Mouse (Mus musculus) myocyte (in vitro differentiated cells): ENCODE measurements around the gene Zfp827. TPM values are rescaled to one million over a fixed set of nuclear protein-coding genes. Genes with fewer than 3 reads are reported as not detected.

Experiments used
- H3K27me3 ChIP-seq: one replicate; pipeline ENCODE4 v1.6.1; 2011; ENCODE audit not compliant: control insufficient read depth, insufficient read depth, insufficient read length
- H3K36me3 ChIP-seq: one replicate; pipeline ENCODE4 v1.6.1; 2011; ENCODE audit not compliant: control insufficient read depth, insufficient read depth
- H3K4me2 ChIP-seq: one replicate; pipeline ENCODE4 v1.6.1; 2011; ENCODE audit warnings: low read depth, control low read depth
- H3K4me3 ChIP-seq: one replicate; pipeline ENCODE4 v1.5.1; 2011; ENCODE audit warnings: mild to moderate bottlenecking, control low read depth, moderate library complexity
- H3K79me2 ChIP-seq: one replicate; pipeline ENCODE4 v1.6.1; 2011; ENCODE audit not compliant: control insufficient read depth, insufficient read depth
- H3ac ChIP-seq: one replicate; pipeline ENCODE4 v1.6.1; 2011; ENCODE audit not compliant: control insufficient read depth, insufficient read length
- CEBPB ChIP-seq: IDR thresholded peaks from 2 replicates; pipeline ENCODE4 v1.6.1; 2011; ENCODE audit warnings: mild to moderate bottlenecking, moderate library complexity; ENCODE audit not compliant: poor library complexity, insufficient read depth, severe bottlenecking
- E2F4 ChIP-seq: IDR thresholded peaks from one replicate; pipeline ENCODE4 v1.6.1; 2011; ENCODE audit warnings: mild to moderate bottlenecking, control low read depth, moderate library complexity; ENCODE audit not compliant: insufficient read depth
- MAX ChIP-seq: IDR thresholded peaks from one replicate; pipeline ENCODE4 v1.6.1; 2011; ENCODE audit warnings: low read depth, mild to moderate bottlenecking, control low read depth
- MYOD1 ChIP-seq, 3 experiments: IDR thresholded peaks; one replicate each; pipeline ENCODE4 v1.6.1; 2011; ENCODE audit warnings: control low read depth in 2 of 3, low read depth in 2 of 3, mild to moderate bottlenecking in 2 of 3, moderate library complexity in 1 of 3; ENCODE audit not compliant: insufficient read length in 2 of 3, control insufficient read depth in 1 of 3
- MYOG ChIP-seq, 3 experiments: IDR thresholded peaks; one replicate each; pipeline ENCODE4 v1.6.1; 2011; ENCODE audit warnings: control low read depth in 2 of 3, low read depth in 2 of 3, mild to moderate bottlenecking in 2 of 3; ENCODE audit not compliant: insufficient read length in 2 of 3, control insufficient read depth in 1 of 3, insufficient read depth in 1 of 3
- POLR2A ChIP-seq: IDR thresholded peaks from one replicate; pipeline ENCODE4 v1.6.1; 2011; ENCODE audit warnings: low read depth, mild to moderate bottlenecking, control low read depth, moderate library complexity; ENCODE audit not compliant: insufficient read length
- POLR2AphosphoS2 ChIP-seq: IDR thresholded peaks from one replicate; pipeline ENCODE4 v1.6.1; 2011; ENCODE audit warnings: low read depth, control low read depth; ENCODE audit not compliant: insufficient read length
- REST ChIP-seq: IDR thresholded peaks from one replicate; pipeline ENCODE4 v1.6.1; 2011; ENCODE audit warnings: mild to moderate bottlenecking, control low read depth, moderate library complexity; ENCODE audit not compliant: insufficient read depth, insufficient read length
- SRF ChIP-seq: IDR thresholded peaks from one replicate; pipeline ENCODE4 v1.6.1; 2011; ENCODE audit warnings: low read depth; ENCODE audit not compliant: control insufficient read depth, insufficient read length
- TCF12 ChIP-seq: IDR thresholded peaks from one replicate; pipeline ENCODE4 v1.6.1; 2011; ENCODE audit warnings: mild to moderate bottlenecking, control low read depth; ENCODE audit not compliant: poor library complexity, insufficient read depth, severe bottlenecking
- TCF3 ChIP-seq: IDR thresholded peaks from one replicate; pipeline ENCODE4 v1.6.1; 2011; ENCODE audit warnings: low read depth, control low read depth; ENCODE audit not compliant: insufficient read length
- USF1 ChIP-seq: IDR thresholded peaks from one replicate; pipeline ENCODE4 v1.6.1; 2011; ENCODE audit warnings: low read depth, mild to moderate bottlenecking, control low read depth, moderate library complexity
- polyA plus RNA-seq: library from polyadenylated mRNA; unstranded; fragments of >200 nt; fragmentation: generic; extraction: Trizol; gene quantifications from one replicate; pipeline ENCODE4 v1.2.1, GENCODE M21; 2012; ENCODE audit warnings: missing spikeins

Zfp827 gene
- polyA plus RNA-seq, 1 experiment = 7.7 TPM

DNA sequence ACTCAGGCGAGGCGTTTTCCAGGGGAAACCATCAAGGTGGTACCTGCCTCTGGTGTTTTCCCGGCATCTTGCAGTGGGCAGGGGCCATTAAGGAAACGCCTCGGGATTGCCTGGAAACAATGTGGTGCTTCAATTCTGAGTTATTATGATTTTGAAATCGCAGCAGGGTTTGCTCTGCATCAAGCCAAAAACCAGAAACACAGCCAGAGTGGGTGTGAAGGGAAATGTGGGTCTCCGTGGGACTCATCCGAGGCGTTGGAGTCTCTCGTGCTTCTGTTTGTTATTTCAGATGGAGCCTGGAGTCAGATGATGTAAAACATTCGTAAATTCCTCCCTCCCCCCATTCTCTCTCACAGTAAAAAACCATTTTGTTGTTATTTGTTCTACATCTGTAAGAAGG is 113.4 kb downstream of the Zfp827 start:
- no peak overlapping the region for H3K4me2 ChIP-seq
- TF ChIP-seq POLR2AphosphoS2 = no peak
- no peak for TF ChIP-seq TCF12
- no peak for TF ChIP-seq MYOD1 (IDR thresholded peaks at IDR 0.05; ENCODE audit: control insufficient read depth in 1 of 3, insufficient read length in 2 of 3, low read depth in 2 of 3)
- H3K79me2 ChIP-seq = no peaks in the 10 kb centered on the region
- H3ac ChIP-seq = no peak overlapping the region
- peaks cover 22% of the 10 kb centered on the region for H3K36me3 ChIP-seq
- H3K4me3 ChIP-seq = no peak overlapping the region
- H3K27me3 ChIP-seq = no peaks in the 10 kb centered on the region

DNA sequence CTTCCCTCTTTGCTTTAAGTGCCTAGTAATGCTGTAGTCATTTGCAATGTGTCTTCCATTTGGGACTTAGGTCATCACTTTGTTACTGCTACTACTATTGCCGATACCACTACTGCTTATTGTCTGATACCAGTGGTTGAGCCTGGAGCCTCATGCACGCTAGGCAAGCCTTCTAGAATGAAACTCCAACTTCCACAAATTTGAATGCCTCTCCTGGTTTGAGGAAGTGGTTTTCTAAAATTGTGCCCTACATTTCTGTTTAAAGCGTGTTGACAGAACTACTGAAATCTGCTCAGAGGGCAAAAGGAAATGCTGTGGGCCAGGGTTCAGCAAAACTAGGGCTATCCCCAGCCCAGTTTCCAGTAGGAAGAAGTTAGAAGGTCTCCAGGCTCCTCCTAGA is 115.5 kb downstream of the Zfp827 start:
- Histone ChIP-seq H3ac (no peak overlapping the region), H3K4me2 (no peak overlapping the region), H3K27me3 (no peaks in the 10 kb centered on the region), H3K36me3 (peaks cover 17% of the 10 kb centered on the region), H3K4me3 (no peak overlapping the region), H3K79me2 (no peaks in the 10 kb centered on the region)
- no peak for TF ChIP-seq CEBPB
- TF ChIP-seq POLR2A = no peak
- TF ChIP-seq MAX = no peak
- TF ChIP-seq USF1 = no peak
- no peak for TF ChIP-seq SRF
- TF ChIP-seq E2F4 = no peak
- TF ChIP-seq TCF12 = no peak
- no peak for TF ChIP-seq REST
- TF ChIP-seq MYOD1 (IDR thresholded peaks at IDR 0.05; ENCODE audit: control insufficient read depth in 1 of 3, insufficient read length in 2 of 3, low read depth in 2 of 3) = no peak
- TF ChIP-seq MYOG (IDR thresholded peaks at IDR 0.05; ENCODE audit: control insufficient read depth in 1 of 3, insufficient read depth in 1 of 3, insufficient read length in 2 of 3, low read depth in 2 of 3) = no peak
- no peak for TF ChIP-seq TCF3
- no peak for TF ChIP-seq POLR2AphosphoS2

DNA sequence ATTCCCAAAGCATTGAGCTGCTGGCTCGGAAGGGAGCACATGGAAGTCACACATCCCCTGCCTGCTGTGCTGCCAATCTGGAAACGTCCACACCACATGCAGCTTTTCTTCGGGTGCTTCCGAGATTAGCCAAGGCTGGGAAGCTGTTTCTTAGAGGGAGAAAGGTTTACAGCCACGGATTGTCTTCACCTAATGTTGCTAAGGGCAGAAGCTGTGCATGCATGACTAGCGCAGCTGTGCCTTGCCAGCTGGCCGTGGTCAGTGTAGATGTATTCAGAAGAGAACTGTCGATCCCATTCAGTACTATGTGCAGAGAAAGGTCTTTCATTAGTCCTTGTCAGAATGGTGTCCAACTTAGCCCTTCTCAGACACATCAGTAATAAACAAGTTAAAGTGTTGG is 117.0 kb downstream of the Zfp827 start:
- H3K36me3 ChIP-seq = peaks cover 11% of the 10 kb centered on the region
- H3K79me2 ChIP-seq = no peaks in the 10 kb centered on the region

DNA sequence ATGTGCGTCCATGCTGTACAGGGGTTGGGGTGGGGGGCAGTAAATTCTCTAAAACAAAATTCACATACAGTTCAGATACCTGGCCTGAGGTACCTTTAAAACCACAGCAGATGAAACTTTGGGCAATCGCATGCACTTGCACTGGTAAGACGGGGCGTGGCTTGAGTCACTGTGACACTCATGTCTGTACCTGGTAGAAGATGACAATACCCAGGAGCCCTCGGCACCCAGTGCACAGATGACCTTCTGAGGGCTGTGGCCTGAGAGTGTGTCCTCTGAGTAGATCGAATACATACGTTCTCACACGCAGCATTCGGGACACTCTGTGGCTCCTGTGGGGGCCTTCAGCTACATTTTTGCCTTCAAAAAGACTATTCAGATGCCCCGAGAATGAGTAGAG is 117.4 kb downstream of the Zfp827 start:
- H3ac ChIP-seq = no peak overlapping the region
- H3K4me2 ChIP-seq = no peak overlapping the region
- H3K27me3 ChIP-seq = no peaks in the 10 kb centered on the region
- TF ChIP-seq REST = no peak
- TF ChIP-seq SRF = no peak
- H3K79me2 ChIP-seq = no peaks in the 10 kb centered on the region
- no peak overlapping the region for H3K4me3 ChIP-seq
- peaks cover 10% of the 10 kb centered on the region for H3K36me3 ChIP-seq

More for the DNA sequence above, 117.0 kb downstream of the Zfp827 start:
- Histone ChIP-seq H3K4me3 (no peak overlapping the region), H3K4me2 (no peak overlapping the region), H3K27me3 (no peaks in the 10 kb centered on the region), H3ac (no peak overlapping the region)
- TF ChIP-seq TCF12 = no peak
- TF ChIP-seq POLR2A = no peak
- no peak for TF ChIP-seq CEBPB
- TF ChIP-seq TCF3 = no peak
- TF ChIP-seq REST = no peak
- TF ChIP-seq USF1 = no peak
- no peak for TF ChIP-seq SRF
- TF ChIP-seq MYOD1 (IDR thresholded peaks at IDR 0.05; ENCODE audit: control insufficient read depth in 1 of 3, insufficient read length in 2 of 3, low read depth in 2 of 3) = peak in 2 of 3 experiments; percentile 44 to 64
- peak in 2 of 3 experiments; percentile 70 to 78 for TF ChIP-seq MYOG (IDR thresholded peaks at IDR 0.05; ENCODE audit: control insufficient read depth in 1 of 3, insufficient read depth in 1 of 3, insufficient read length in 2 of 3, low read depth in 2 of 3)
- no peak for TF ChIP-seq E2F4
- TF ChIP-seq MAX = no peak
- TF ChIP-seq POLR2AphosphoS2 = no peak

DNA sequence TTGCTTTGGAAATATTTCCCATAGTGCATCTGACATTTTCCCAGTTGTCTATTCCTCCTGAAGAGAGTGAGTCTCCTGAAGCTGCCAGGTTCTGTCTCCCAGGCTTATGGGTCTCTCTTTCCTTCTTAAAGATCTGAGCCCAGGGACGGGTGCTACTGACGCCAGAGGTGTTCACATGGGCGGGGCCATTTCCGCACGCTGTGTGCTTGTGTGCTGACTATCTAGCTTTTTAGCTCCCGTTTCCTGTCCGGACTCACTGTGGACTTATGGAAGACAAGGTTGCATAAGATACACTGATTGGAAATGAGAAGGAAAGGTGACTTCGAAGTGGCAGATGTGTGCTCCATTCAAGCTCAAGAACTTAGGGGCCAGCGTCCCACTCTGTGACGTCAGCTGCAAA is 120.6 kb downstream of the Zfp827 start:
- Histone ChIP-seq H3ac (no peak overlapping the region), H3K27me3 (no peaks in the 10 kb centered on the region), H3K36me3 (no peaks in the 10 kb centered on the region), H3K4me3 (no peak overlapping the region), H3K79me2 (no peaks in the 10 kb centered on the region), H3K4me2 (no peak overlapping the region)
- TF ChIP-seq SRF (no peak), TCF3 (no peak), MAX (no peak), MYOG (IDR thresholded peaks at IDR 0.05; ENCODE audit: control insufficient read depth in 1 of 3, insufficient read depth in 1 of 3, insufficient read length in 2 of 3, low read depth in 2 of 3) (no peak), POLR2AphosphoS2 (no peak), USF1 (no peak), REST (no peak), TCF12 (no peak), E2F4 (no peak), MYOD1 (IDR thresholded peaks at IDR 0.05; ENCODE audit: control insufficient read depth in 1 of 3, insufficient read length in 2 of 3, low read depth in 2 of 3) (no peak), POLR2A (no peak), CEBPB (no peak)
